Mouse (Mus musculus): Measurements from ENCODE around the gene Golt1a. TPM values are rescaled to one million over a fixed set of nuclear protein-coding genes. Genes with fewer than 3 reads are reported as not detected.
A peak's percentile ranks its signal among the peaks of the same experiment; 100 is the strongest.

Golt1a gene
- polyA plus RNA-seq, 1 experiment = 0.07 TPM

- 84% methylated on average over 15 of the region's 15 CpGs for WGBS
These were observed 46.3 kb downstream of the Golt1a start for GRCm38 (mm10) chr1:133355912-133356311.

GRCm38 (mm10) chr1:133356330-133356729 lies 46.7 kb downstream of the Golt1a start:
- WGBS = 34% methylated on average over 8 of the region's 8 CpGs
- Histone ChIP-seq H3K27me3 (ENCODE audit: control insufficient read depth, insufficient read depth, low read length) (no peaks in the 10 kb centered on the region), H3K27ac (ENCODE audit: control insufficient read depth, insufficient read depth, low read length) (no peak overlapping the region), H3K36me3 (ENCODE audit: control insufficient read depth, insufficient read depth, low read length) (no peaks in the 10 kb centered on the region), H3K4me1 (replicated peaks; ENCODE audit: control insufficient read depth, insufficient read depth, low read length) (no peaks in the 10 kb centered on the region; the same call in 1 of the 2 replicates), H3K4me3 (ENCODE audit: control insufficient read depth, insufficient read depth, low read length) (no peak overlapping the region)
- no peak for DNase-seq
- TF ChIP-seq CTCF (IDR thresholded peaks at IDR 0.05; ENCODE audit: borderline replicate concordance, control insufficient read depth, extremely low read depth, insufficient read depth, low read length, poor library complexity) (no peak), POLR2A (IDR thresholded peaks at IDR 0.05; ENCODE audit: control insufficient read depth, extremely low read depth, insufficient read depth, low read length, poor library complexity) (no peak)

More at GRCm38 (mm10) chr1:133355912-133356311, 46.3 kb downstream of the Golt1a start:
- no peaks in the 10 kb centered on the region; the same call in 1 of the 2 replicates for H3K4me1 ChIP-seq (replicated peaks; ENCODE audit: control insufficient read depth, insufficient read depth, low read length)
- TF ChIP-seq POLR2A (IDR thresholded peaks at IDR 0.05; ENCODE audit: control insufficient read depth, extremely low read depth, insufficient read depth, low read length, poor library complexity) = no peak
- no peak for TF ChIP-seq CTCF (IDR thresholded peaks at IDR 0.05; ENCODE audit: borderline replicate concordance, control insufficient read depth, extremely low read depth, insufficient read depth, low read length, poor library complexity)
- H3K4me3 ChIP-seq (ENCODE audit: control insufficient read depth, insufficient read depth, low read length) = no peak overlapping the region
- H3K36me3 ChIP-seq (ENCODE audit: control insufficient read depth, insufficient read depth, low read length) = no peaks in the 10 kb centered on the region
- no peak overlapping the region for H3K27ac ChIP-seq (ENCODE audit: control insufficient read depth, insufficient read depth, low read length)
- no peak for DNase-seq
- no peaks in the 10 kb centered on the region for H3K27me3 ChIP-seq (ENCODE audit: control insufficient read depth, insufficient read depth, low read length)

GRCm38 (mm10) chr1:133361006-133361405 lies 51.4 kb downstream of the Golt1a start:
- DNase-seq = no peak
- 97% methylated on average over 6 of the region's 6 CpGs for WGBS
- Histone ChIP-seq H3K4me1 (replicated peaks; ENCODE audit: control insufficient read depth, insufficient read depth, low read length) (peaks cover 13% of the 10 kb centered on the region), H3K36me3 (ENCODE audit: control insufficient read depth, insufficient read depth, low read length) (no peaks in the 10 kb centered on the region), H3K4me3 (ENCODE audit: control insufficient read depth, insufficient read depth, low read length) (no peak overlapping the region), H3K27ac (ENCODE audit: control insufficient read depth, insufficient read depth, low read length) (no peak overlapping the region), H3K27me3 (ENCODE audit: control insufficient read depth, insufficient read depth, low read length) (peaks cover 14% of the 10 kb centered on the region)
- TF ChIP-seq POLR2A (IDR thresholded peaks at IDR 0.05; ENCODE audit: control insufficient read depth, extremely low read depth, insufficient read depth, low read length, poor library complexity) = no peak
- no peak for TF ChIP-seq CTCF (IDR thresholded peaks at IDR 0.05; ENCODE audit: borderline replicate concordance, control insufficient read depth, extremely low read depth, insufficient read depth, low read length, poor library complexity)

- Histone ChIP-seq H3K4me1 (replicated peaks; ENCODE audit: control insufficient read depth, insufficient read depth, low read length) (peaks cover 13% of the 10 kb centered on the region), H3K36me3 (ENCODE audit: control insufficient read depth, insufficient read depth, low read length) (no peaks in the 10 kb centered on the region), H3K4me3 (ENCODE audit: control insufficient read depth, insufficient read depth, low read length) (no peak overlapping the region), H3K27me3 (ENCODE audit: control insufficient read depth, insufficient read depth, low read length) (peaks cover 14% of the 10 kb centered on the region), H3K27ac (ENCODE audit: control insufficient read depth, insufficient read depth, low read length) (no peak overlapping the region)
- TF ChIP-seq CTCF (IDR thresholded peaks at IDR 0.05; ENCODE audit: borderline replicate concordance, control insufficient read depth, extremely low read depth, insufficient read depth, low read length, poor library complexity) = no peak
- TF ChIP-seq POLR2A (IDR thresholded peaks at IDR 0.05; ENCODE audit: control insufficient read depth, extremely low read depth, insufficient read depth, low read length, poor library complexity) = no peak
- DNase-seq = no peak
- WGBS = 94% methylated on average over 5 of the region's 5 CpGs
These were observed 52.5 kb downstream of the Golt1a start for GRCm38 (mm10) chr1:133362103-133362502.

GRCm38 (mm10) chr1:133363276-133364021 lies 53.8 kb downstream of the Golt1a start, which contains the start of gene Etnk2:
Etnk2 (plus strand) TSS chr1:133363572.
- 3% methylated on average over 51 of the region's 52 CpGs for WGBS
- Histone ChIP-seq H3K27me3 (ENCODE audit: control insufficient read depth, insufficient read depth, low read length) (peaks cover 14% of the 10 kb centered on the region), H3K4me1 (replicated peaks; ENCODE audit: control insufficient read depth, insufficient read depth, low read length) (peaks cover 13% of the 10 kb centered on the region), H3K27ac (ENCODE audit: control insufficient read depth, insufficient read depth, low read length) (no peak within 1 kb of the TSS), H3K4me3 (ENCODE audit: control insufficient read depth, insufficient read depth, low read length) (peak within 1 kb of the TSS; percentile 57), H3K36me3 (ENCODE audit: control insufficient read depth, insufficient read depth, low read length) (no peaks in the 10 kb centered on the region)
- TF ChIP-seq POLR2A (IDR thresholded peaks at IDR 0.05; ENCODE audit: control insufficient read depth, extremely low read depth, insufficient read depth, low read length, poor library complexity) (no peak), CTCF (IDR thresholded peaks at IDR 0.05; ENCODE audit: borderline replicate concordance, control insufficient read depth, extremely low read depth, insufficient read depth, low read length, poor library complexity) (no peak)
- peak; percentile 55 for DNase-seq

GRCm38 (mm10) chr1:133364022-133364630 lies 54.5 kb downstream of the Golt1a start:
- H3K27ac ChIP-seq (ENCODE audit: control insufficient read depth, insufficient read depth, low read length) = no peak overlapping the region
- peaks cover 14% of the 10 kb centered on the region for H3K27me3 ChIP-seq (ENCODE audit: control insufficient read depth, insufficient read depth, low read length)
- DNase-seq = no peak
- H3K36me3 ChIP-seq (ENCODE audit: control insufficient read depth, insufficient read depth, low read length) = no peaks in the 10 kb centered on the region
- H3K4me1 ChIP-seq (replicated peaks; ENCODE audit: control insufficient read depth, insufficient read depth, low read length) = peaks cover 13% of the 10 kb centered on the region
- H3K4me3 ChIP-seq (ENCODE audit: control insufficient read depth, insufficient read depth, low read length) = peak overlapping the region; percentile 57
- 17% methylated on average over 27 of the region's 27 CpGs for WGBS
- TF ChIP-seq CTCF (IDR thresholded peaks at IDR 0.05; ENCODE audit: borderline replicate concordance, control insufficient read depth, extremely low read depth, insufficient read depth, low read length, poor library complexity) (no peak), POLR2A (IDR thresholded peaks at IDR 0.05; ENCODE audit: control insufficient read depth, extremely low read depth, insufficient read depth, low read length, poor library complexity) (no peak)
